Mouse (Mus musculus): ENCODE data around the gene Sapcd1.

The Sapcd1 gene

DNA sequence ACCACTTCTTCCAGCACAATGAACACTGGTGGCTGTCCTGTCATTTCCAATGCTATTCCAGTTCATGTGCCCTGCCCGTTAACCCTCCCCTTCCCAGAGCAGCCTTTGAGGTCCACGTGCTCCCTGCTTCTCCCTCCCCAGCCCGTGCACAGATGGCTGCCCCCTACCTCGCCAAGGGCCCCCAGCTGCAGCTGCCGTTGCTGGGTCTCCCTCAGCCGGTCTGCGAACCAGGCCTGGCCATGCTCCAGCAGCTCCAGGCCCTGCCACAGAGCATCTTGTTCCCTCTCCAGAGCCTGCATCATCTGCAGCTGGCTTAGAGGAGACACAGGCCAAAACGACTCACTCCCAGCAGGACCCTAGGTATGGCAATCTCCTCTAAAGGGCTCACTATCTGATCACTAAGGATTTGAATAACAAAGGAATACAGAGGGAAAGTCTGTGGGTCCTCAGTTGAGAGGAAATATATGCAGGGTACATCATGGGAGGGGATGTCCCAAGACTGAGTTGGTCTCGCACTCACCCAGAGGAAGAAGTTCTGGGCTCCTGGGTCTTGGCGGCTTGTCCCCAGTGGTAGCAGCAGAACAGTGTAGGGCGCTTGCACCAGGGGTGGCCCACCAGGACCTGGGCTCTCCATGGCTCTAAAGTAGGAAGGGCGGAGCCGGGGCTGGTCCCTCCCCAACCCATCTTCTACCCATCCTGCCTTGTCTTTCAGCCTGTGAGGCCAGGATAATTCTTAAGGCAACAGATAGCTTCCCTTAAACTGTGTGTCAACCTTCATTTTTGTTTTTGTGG is at the start of gene Sapcd1:
Sapcd1 (minus strand) TSS at position 740 of the 792 bp plus-strand sequence.
- DNase-seq (ENCODE audit: low spot score in 2 of 2), result no peak

DNA sequence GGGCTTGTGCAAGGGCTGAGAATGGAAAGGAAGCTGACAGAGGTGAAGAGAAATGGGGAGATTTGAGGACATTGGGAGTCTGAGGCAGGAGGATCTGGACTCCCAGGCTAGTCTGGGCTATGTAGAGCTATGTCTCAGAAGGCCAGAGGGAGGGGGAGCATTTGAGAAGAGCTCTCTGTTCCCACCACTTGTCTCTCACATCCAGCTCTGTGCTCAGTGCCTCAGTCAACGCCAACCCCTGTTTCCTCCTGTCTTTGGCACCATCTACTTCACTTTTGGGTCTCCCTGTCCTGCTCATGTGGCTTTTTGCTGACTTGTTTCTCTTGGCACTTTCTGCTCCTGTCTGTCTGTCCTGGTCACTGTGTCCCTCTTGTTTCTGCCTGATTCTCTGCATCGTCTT is 49.5 kb upstream of the Sapcd1 start:
- no peak for DNase-seq (ENCODE audit: low spot score in 2 of 2)

- no peak for DNase-seq (ENCODE audit: low spot score in 2 of 2)
These were observed 48.8 kb upstream of the Sapcd1 start, which contains the start of gene Ly6g6e for GRCm38 (mm10) chr17:35076507-35077176. TSS of gene Ly6g6e (plus strand) at chr17:35076902.

- DNase-seq (ENCODE audit: low spot score in 2 of 2), result no peak
These were observed 46.3 kb upstream of the Sapcd1 start for GRCm38 (mm10) chr17:35074097-35074496.

- DNase-seq (ENCODE audit: low spot score in 2 of 2), result no peak
These were observed 43.6 kb upstream of the Sapcd1 start for GRCm38 (mm10) chr17:35071454-35071853.

- no peak for DNase-seq (ENCODE audit: low spot score in 2 of 2)
These were observed 42.9 kb upstream of the Sapcd1 start for GRCm38 (mm10) chr17:35070556-35071229.

GRCm38 (mm10) chr17:35068213-35068914 is 40.5 kb upstream of the Sapcd1 start:
- no peak for DNase-seq (ENCODE audit: low spot score in 2 of 2)

- no peak for DNase-seq (ENCODE audit: low spot score in 2 of 2)
These were observed 38.3 kb upstream of the Sapcd1 start, which contains the start of gene Mpig6b for GRCm38 (mm10) chr17:35066084-35066483. TSS of gene Mpig6b (minus strand) at chr17:35066184.

- DNase-seq (ENCODE audit: low spot score in 2 of 2), result no peak
These were observed 37.4 kb upstream of the Sapcd1 start, which contains the start of gene Ly6g6c for GRCm38 (mm10) chr17:35064951-35065947. TSS of gene Ly6g6c (plus strand) at chr17:35065388.

GRCm38 (mm10) chr17:35064378-35064877 is 36.6 kb upstream of the Sapcd1 start:
- DNase-seq (ENCODE audit: low spot score in 2 of 2), result no peak

- DNase-seq (ENCODE audit: low spot score in 2 of 2), result no peak
These were observed 35.6 kb upstream of the Sapcd1 start for GRCm38 (mm10) chr17:35063466-35063865.

DNA sequence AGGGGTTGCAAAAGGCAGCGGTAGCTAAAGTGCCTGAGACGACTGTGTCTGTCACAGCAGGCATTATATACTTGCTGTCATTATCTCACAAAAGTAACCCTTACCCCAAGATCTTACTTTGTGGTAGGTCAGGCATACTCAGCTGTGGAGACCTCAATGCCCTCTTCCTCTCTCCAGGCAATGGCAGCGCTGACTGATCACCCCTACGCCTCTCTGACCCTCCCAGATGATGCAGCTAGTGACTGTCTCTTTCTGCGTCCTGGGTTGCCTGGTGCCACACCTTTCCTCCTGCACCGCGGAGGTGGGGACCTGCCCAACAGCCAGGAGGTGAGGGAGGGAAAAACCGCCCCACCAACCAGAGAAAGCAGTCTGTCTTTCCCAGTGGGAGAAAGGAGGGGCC is 33.5 kb upstream of the Sapcd1 start:
- DNase-seq (ENCODE audit: low spot score in 2 of 2), result no peak

GRCm38 (mm10) chr17:35060737-35061297 is 33.0 kb upstream of the Sapcd1 start:
- DNase-seq (ENCODE audit: low spot score in 2 of 2), result no peak

DNA sequence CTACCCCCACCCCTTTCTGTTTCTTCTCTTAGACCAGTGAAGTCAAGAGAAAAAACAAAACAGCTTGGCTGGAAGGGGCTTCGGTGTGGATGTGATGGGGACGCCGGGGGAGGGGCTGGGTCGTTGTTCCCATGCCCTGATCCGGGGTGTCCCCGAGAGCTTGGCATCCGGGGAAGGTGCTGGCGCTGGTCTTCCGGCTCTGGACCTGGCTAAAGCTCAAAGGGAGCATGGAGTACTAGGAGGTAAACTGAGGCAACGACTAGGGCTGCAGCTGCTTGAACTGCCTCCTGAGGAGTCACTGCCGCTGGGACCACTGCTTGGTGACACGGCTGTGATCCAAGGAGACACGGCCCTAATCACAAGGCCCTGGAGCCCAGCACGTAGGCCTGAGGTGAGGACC is 32.3 kb upstream of the Sapcd1 start:
- DNase-seq (ENCODE audit: low spot score in 2 of 2), result no peak

GRCm38 (mm10) chr17:35058911-35059892 is 31.4 kb upstream of the Sapcd1 start, which contains the start of gene Ddah2:
TSS of gene Ddah2 (plus strand) at chr17:35059035.
- peak; percentile 51 to 60 for DNase-seq (ENCODE audit: low spot score in 2 of 2)

GRCm38 (mm10) chr17:35058316-35058715 is 30.5 kb upstream of the Sapcd1 start:
- DNase-seq (ENCODE audit: low spot score in 2 of 2), result no peak

- no peak for DNase-seq (ENCODE audit: low spot score in 2 of 2)
These were observed 29.3 kb upstream of the Sapcd1 start for GRCm38 (mm10) chr17:35057090-35057489.

DNA sequence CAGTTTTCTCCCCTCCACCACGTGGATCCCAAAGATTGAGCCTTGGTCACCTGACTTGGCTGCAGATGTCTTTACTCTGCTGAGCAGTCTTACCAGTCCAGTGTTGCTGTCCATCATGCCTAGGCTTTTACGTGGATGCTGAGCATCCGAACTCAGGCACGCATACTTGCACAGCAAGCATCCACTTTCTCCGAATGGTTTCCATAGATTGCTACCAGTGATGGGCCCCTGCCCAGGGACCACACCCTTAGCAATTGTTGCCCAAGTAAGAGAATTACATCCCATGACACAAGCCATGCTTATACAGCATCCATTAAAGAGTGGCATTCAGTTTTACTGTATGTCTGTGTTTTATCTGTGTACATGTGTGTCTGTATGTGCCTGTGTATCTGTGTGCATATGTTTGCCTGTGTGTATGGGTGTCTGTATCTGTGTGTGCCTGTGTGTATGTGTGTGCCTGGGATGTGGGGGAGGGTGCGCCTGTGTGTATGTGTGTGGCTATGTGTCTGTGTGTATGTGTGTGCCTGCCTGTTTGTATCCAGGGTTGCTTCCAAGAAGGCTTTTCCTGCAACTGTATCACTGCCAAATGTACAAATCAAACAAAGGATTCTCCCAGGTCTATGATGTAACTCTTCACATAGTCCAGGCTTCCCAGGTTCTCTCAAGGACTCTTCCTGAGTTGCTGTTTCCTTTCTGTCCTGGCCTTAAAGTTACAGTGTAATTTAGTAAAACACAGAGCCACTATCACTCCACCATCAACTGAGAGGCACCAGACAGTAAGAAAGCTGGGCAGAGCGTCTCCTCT is 28.1 kb upstream of the Sapcd1 start:
- DNase-seq (ENCODE audit: low spot score in 2 of 2), result no peak

All from frontal cortex, postnatal 25 days (tissue).